Mouse (Mus musculus) myocyte (in vitro differentiated cells): ENCODE results near the gene Psmb10.

Experiments used
- CEBPB ChIP-seq: IDR thresholded peaks from 2 replicates; pipeline ENCODE4 v1.6.1; 2011; ENCODE audit warnings: mild to moderate bottlenecking, moderate library complexity; ENCODE audit not compliant: poor library complexity, insufficient read depth, severe bottlenecking
- E2F4 ChIP-seq: IDR thresholded peaks from one replicate; pipeline ENCODE4 v1.6.1; 2011; ENCODE audit warnings: mild to moderate bottlenecking, control low read depth, moderate library complexity; ENCODE audit not compliant: insufficient read depth
- MAX ChIP-seq: IDR thresholded peaks from one replicate; pipeline ENCODE4 v1.6.1; 2011; ENCODE audit warnings: low read depth, mild to moderate bottlenecking, control low read depth
- MYOD1 ChIP-seq, 3 experiments: IDR thresholded peaks; one replicate each; pipeline ENCODE4 v1.6.1; 2011; ENCODE audit warnings: control low read depth in 2 of 3, low read depth in 2 of 3, mild to moderate bottlenecking in 2 of 3, moderate library complexity in 1 of 3; ENCODE audit not compliant: insufficient read length in 2 of 3, control insufficient read depth in 1 of 3
- MYOG ChIP-seq, 3 experiments: IDR thresholded peaks; one replicate each; pipeline ENCODE4 v1.6.1; 2011; ENCODE audit warnings: control low read depth in 2 of 3, low read depth in 2 of 3, mild to moderate bottlenecking in 2 of 3; ENCODE audit not compliant: insufficient read length in 2 of 3, control insufficient read depth in 1 of 3, insufficient read depth in 1 of 3
- POLR2A ChIP-seq: IDR thresholded peaks from one replicate; pipeline ENCODE4 v1.6.1; 2011; ENCODE audit warnings: low read depth, mild to moderate bottlenecking, control low read depth, moderate library complexity; ENCODE audit not compliant: insufficient read length
- POLR2AphosphoS2 ChIP-seq: IDR thresholded peaks from one replicate; pipeline ENCODE4 v1.6.1; 2011; ENCODE audit warnings: low read depth, control low read depth; ENCODE audit not compliant: insufficient read length
- REST ChIP-seq: IDR thresholded peaks from one replicate; pipeline ENCODE4 v1.6.1; 2011; ENCODE audit warnings: mild to moderate bottlenecking, control low read depth, moderate library complexity; ENCODE audit not compliant: insufficient read depth, insufficient read length
- SRF ChIP-seq: IDR thresholded peaks from one replicate; pipeline ENCODE4 v1.6.1; 2011; ENCODE audit warnings: low read depth; ENCODE audit not compliant: control insufficient read depth, insufficient read length
- TCF12 ChIP-seq: IDR thresholded peaks from one replicate; pipeline ENCODE4 v1.6.1; 2011; ENCODE audit warnings: mild to moderate bottlenecking, control low read depth; ENCODE audit not compliant: poor library complexity, insufficient read depth, severe bottlenecking
- TCF3 ChIP-seq: IDR thresholded peaks from one replicate; pipeline ENCODE4 v1.6.1; 2011; ENCODE audit warnings: low read depth, control low read depth; ENCODE audit not compliant: insufficient read length
- USF1 ChIP-seq: IDR thresholded peaks from one replicate; pipeline ENCODE4 v1.6.1; 2011; ENCODE audit warnings: low read depth, mild to moderate bottlenecking, control low read depth, moderate library complexity

- TF ChIP-seq POLR2A, result no peak
- no peak for TF ChIP-seq USF1
- peak; percentile 37 for TF ChIP-seq POLR2AphosphoS2
- no peak for TF ChIP-seq TCF3
- TF ChIP-seq TCF12, result no peak
- no peak for TF ChIP-seq CEBPB
- no peak for TF ChIP-seq MYOD1 (IDR thresholded peaks at IDR 0.05; ENCODE audit: control insufficient read depth in 1 of 3, insufficient read length in 2 of 3, low read depth in 2 of 3)
- TF ChIP-seq MAX, result no peak
- no peak for TF ChIP-seq E2F4
- TF ChIP-seq SRF, result no peak
- TF ChIP-seq REST, result no peak
- no peak for TF ChIP-seq MYOG (IDR thresholded peaks at IDR 0.05; ENCODE audit: control insufficient read depth in 1 of 3, insufficient read depth in 1 of 3, insufficient read length in 2 of 3, low read depth in 2 of 3)
Measured at GRCm38 (mm10) chr8:105932525-105932924, 5.7 kb downstream of the Psmb10 start.
